Mouse (Mus musculus) inflammation-experienced regulatory T-cells, adult 16 weeks (primary cell): ENCODE measurements around the gene Gm3043. TPM values are rescaled to one million over a fixed set of nuclear protein-coding genes. Genes with fewer than 3 reads are reported as not detected.

ENCODE experiments used
- polyA plus RNA-seq: library from polyadenylated mRNA; unstranded; fragments of 100-300 nt; shearing (Covaris generic); gene quantifications from one replicate; pipeline ENCODE4 v1.2.1, GENCODE M21; 2017

Gene Gm3043
- polyA plus RNA-seq = not detected

DNA sequence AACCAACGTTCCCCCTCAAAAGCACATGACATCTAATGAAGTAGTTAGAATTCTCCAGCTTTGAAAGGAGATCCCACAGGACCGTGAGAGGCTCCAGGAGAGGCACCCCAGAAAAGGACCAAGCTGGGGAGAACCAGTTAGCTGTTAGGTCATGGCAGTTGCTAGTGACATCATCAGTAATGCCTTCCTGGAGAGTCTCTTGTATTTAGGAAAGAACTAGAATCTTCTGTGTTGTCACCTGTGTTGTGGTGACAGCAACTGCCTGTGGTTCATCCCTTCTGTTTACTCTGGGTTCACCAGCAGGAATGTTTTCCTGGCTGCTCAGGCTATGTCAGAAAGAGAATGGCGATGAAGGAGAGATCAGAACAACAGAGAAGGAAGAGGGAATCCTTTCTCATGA, at the start of gene Gm3043:
Gene Gm3043 (plus strand): TSS at position 301 of the 400 bp plus-strand sequence.

GRCm38 (mm10) chr14:3651730-3652129, 36.9 kb upstream of the Gm3043 start, which contains the start of gene Gm3020:
Gm3020 (plus strand) TSS chr14:3652030.

Other genes with a start within 250 kb of the Gm3043 start
- gene Gm10408, start 239.4 kb upstream of the Gm3043 start, polyA plus RNA-seq = not detected
- gene Gm3012, start 54.3 kb upstream of the Gm3043 start, polyA plus RNA-seq = not detected
- gene Gm3020, start 36.8 kb upstream of the Gm3043 start, polyA plus RNA-seq = 12.5 TPM
- 0.35 TPM for gene Gm3002, start 121.3 kb downstream of the Gm3043 start, polyA plus RNA-seq
- gene Gm3033, start 157.5 kb downstream of the Gm3043 start, polyA plus RNA-seq = not detected
- gene Gm2916, start 195.4 kb downstream of the Gm3043 start, polyA plus RNA-seq = not detected
- gene Gm3029, start 243.0 kb downstream of the Gm3043 start, polyA plus RNA-seq = not detected